Mouse (Mus musculus) heart, embryonic 10.5 days (tissue): ENCODE results near the gene Zfp386. TPM values are rescaled to one million over a fixed set of nuclear protein-coding genes. Genes with fewer than 3 reads are reported as not detected.

Source experiments
- DNase-seq: peaks from one replicate; pipeline ENCODE4 v3.0.0-alpha.2; 2017; ENCODE audit warnings: low spot score
- H3K27ac ChIP-seq: fragments of 300-500 bp; sonication (generic); 2 replicates; pipeline ENCODE4 v1.5.1; 2016; ENCODE audit warnings: mild to moderate bottlenecking
- H3K27me3 ChIP-seq: fragments of 300-500 bp; sonication (generic); 2 replicates; pipeline ENCODE4 v1.6.1; 2016; ENCODE audit warnings: mild to moderate bottlenecking; ENCODE audit not compliant: poor library complexity, insufficient read depth, severe bottlenecking
- H3K36me3 ChIP-seq: fragments of 300-500 bp; sonication (generic); 2 replicates; pipeline ENCODE4 v1.6.1; 2016; ENCODE audit warnings: mild to moderate bottlenecking, moderate library complexity
- H3K4me1 ChIP-seq: fragments of 300-500 bp; sonication (generic); 2 replicates; pipeline ENCODE4 v1.6.1; 2016; ENCODE audit warnings: mild to moderate bottlenecking
- H3K4me3 ChIP-seq: fragments of 300-500 bp; sonication (generic); 2 replicates; pipeline ENCODE4 v1.5.1; 2016; ENCODE audit warnings: mild to moderate bottlenecking, moderate library complexity
- H3K9me3 ChIP-seq: fragments of 300-500 bp; sonication (generic); 2 replicates; pipeline ENCODE4 v1.6.1; 2016; ENCODE audit warnings: mild to moderate bottlenecking, moderate library complexity
- WGBS: fragments of 180-500 bp; shearing (Covaris S2); methylation state at CpG from one replicate; pipeline ENCODE4 v1.1.7; 2016; 5-methylcytosine and 5-hydroxymethylcytosine counted together
- polyA plus RNA-seq: library from polyadenylated mRNA; unstranded; fragments of >200 nt; fragmentation: Nextera tagmentation; extraction: Ambion mirVana; gene quantifications from 2 replicates; pipeline ENCODE4 v1.2.1, GENCODE M21; 2016

Zfp386 gene
- polyA plus RNA-seq, 1 experiment from 2014 or later, result 37.4 TPM

GRCm38 (mm10) chr12:116062194-116062583 is 14.7 kb downstream of the Zfp386 start:
- no peak overlapping the region for H3K4me3 ChIP-seq
- H3K4me1 ChIP-seq, result no peaks in the 10 kb centered on the region
- 85% methylated on average over 2 of the region's 2 CpGs for WGBS
- H3K36me3 ChIP-seq, result peaks cover 48% of the 10 kb centered on the region
- DNase-seq, result no peak
- H3K27me3 ChIP-seq, result no peaks in the 10 kb centered on the region
- H3K27ac ChIP-seq, result no peak overlapping the region
- peaks cover 24% of the 10 kb centered on the region for H3K9me3 ChIP-seq

- no peaks in the 10 kb centered on the region for H3K4me1 ChIP-seq
- H3K27me3 ChIP-seq, result no peaks in the 10 kb centered on the region
- peaks cover 41% of the 10 kb centered on the region for H3K36me3 ChIP-seq
- no peak for DNase-seq
- WGBS, result 85% methylated on average over 4 of the region's 4 CpGs
- H3K9me3 ChIP-seq, result peaks cover 24% of the 10 kb centered on the region
- H3K4me3 ChIP-seq, result no peak overlapping the region
- no peak overlapping the region for H3K27ac ChIP-seq
These were observed 15.5 kb downstream of the Zfp386 start for GRCm38 (mm10) chr12:116063020-116063419.

- Histone ChIP-seq H3K9me3 (no peaks in the 10 kb centered on the region), H3K27me3 (peaks cover 7% of the 10 kb centered on the region), H3K36me3 (no peaks in the 10 kb centered on the region), H3K4me3 (no peak overlapping the region), H3K4me1 (no peaks in the 10 kb centered on the region), H3K27ac (no peak overlapping the region)
- DNase-seq, result no peak
- 23% methylated on average over 3 of the region's 3 CpGs for WGBS
These were observed 23.5 kb downstream of the Zfp386 start for GRCm38 (mm10) chr12:116071023-116071422.

GRCm38 (mm10) chr12:116077074-116077854 is 29.7 kb downstream of the Zfp386 start, which contains the start of gene Vipr2:
Gene Vipr2 (plus strand): TSS chr12:116077726.
- H3K27ac ChIP-seq, result peak within 1 kb of the TSS; percentile 71; the same call in 1 of the 2 replicates
- 6% methylated on average over 33 of the region's 33 CpGs for WGBS
- H3K4me3 ChIP-seq, result peak within 1 kb of the TSS; percentile 65
- peaks cover 9% of the 10 kb centered on the region; the same call in 1 of the 2 replicates for H3K4me1 ChIP-seq
- peak; percentile 74 for DNase-seq
- no peaks in the 10 kb centered on the region for H3K9me3 ChIP-seq
- no peaks in the 10 kb centered on the region for H3K36me3 ChIP-seq
- peaks cover 37% of the 10 kb centered on the region for H3K27me3 ChIP-seq

- DNase-seq, result peak; percentile 78
- Histone ChIP-seq H3K4me1 (peaks cover 9% of the 10 kb centered on the region; the same call in 1 of the 2 replicates), H3K4me3 (peak overlapping the region; percentile 65), H3K9me3 (no peaks in the 10 kb centered on the region), H3K27ac (peak overlapping the region; percentile 71; the same call in 1 of the 2 replicates), H3K27me3 (peaks cover 37% of the 10 kb centered on the region), H3K36me3 (no peaks in the 10 kb centered on the region)
- under 1% methylated on average over 24 of the region's 24 CpGs for WGBS
These were observed 30.4 kb downstream of the Zfp386 start for GRCm38 (mm10) chr12:116077855-116078366.

- Histone ChIP-seq H3K4me1 (no peaks in the 10 kb centered on the region), H3K9me3 (no peaks in the 10 kb centered on the region), H3K4me3 (no peak overlapping the region), H3K27me3 (peaks cover 17% of the 10 kb centered on the region), H3K36me3 (no peaks in the 10 kb centered on the region), H3K27ac (no peak overlapping the region)
- WGBS, result 74% methylated on average over 6 of the region's 6 CpGs
- DNase-seq, result no peak
These were observed 35.6 kb downstream of the Zfp386 start for GRCm38 (mm10) chr12:116083125-116083524.

GRCm38 (mm10) chr12:116084294-116084693 is 36.8 kb downstream of the Zfp386 start:
- no peak overlapping the region for H3K4me3 ChIP-seq
- no peaks in the 10 kb centered on the region for H3K9me3 ChIP-seq
- H3K27me3 ChIP-seq, result peaks cover 8% of the 10 kb centered on the region
- no peak for DNase-seq
- H3K27ac ChIP-seq, result no peak overlapping the region
- WGBS, result 70% methylated on average over 2 of the region's 2 CpGs
- H3K4me1 ChIP-seq, result no peaks in the 10 kb centered on the region
- no peaks in the 10 kb centered on the region for H3K36me3 ChIP-seq

GRCm38 (mm10) chr12:116086951-116087600 is 39.6 kb downstream of the Zfp386 start:
- H3K4me3 ChIP-seq, result no peak overlapping the region
- no peak overlapping the region for H3K27ac ChIP-seq
- DNase-seq, result peak; percentile 66
- no peaks in the 10 kb centered on the region for H3K9me3 ChIP-seq
- no peaks in the 10 kb centered on the region for H3K4me1 ChIP-seq
- 80% methylated on average over 5 of the region's 5 CpGs for WGBS
- H3K27me3 ChIP-seq, result no peaks in the 10 kb centered on the region
- H3K36me3 ChIP-seq, result no peaks in the 10 kb centered on the region

GRCm38 (mm10) chr12:116089836-116090235 is 42.3 kb downstream of the Zfp386 start:
- Histone ChIP-seq H3K27me3 (no peaks in the 10 kb centered on the region), H3K36me3 (no peaks in the 10 kb centered on the region), H3K4me3 (no peak overlapping the region), H3K9me3 (no peaks in the 10 kb centered on the region), H3K4me1 (no peaks in the 10 kb centered on the region), H3K27ac (no peak overlapping the region)
- 79% methylated on average over 3 of the region's 3 CpGs for WGBS
- no peak for DNase-seq

- H3K27me3 ChIP-seq, result no peaks in the 10 kb centered on the region
- H3K9me3 ChIP-seq, result no peaks in the 10 kb centered on the region
- H3K36me3 ChIP-seq, result no peaks in the 10 kb centered on the region
- no peak overlapping the region for H3K4me3 ChIP-seq
- no peak overlapping the region for H3K27ac ChIP-seq
- 72% methylated on average over 14 of the region's 14 CpGs for WGBS
- H3K4me1 ChIP-seq, result no peaks in the 10 kb centered on the region
- peak; percentile 64 for DNase-seq
These were observed 47.4 kb downstream of the Zfp386 start for GRCm38 (mm10) chr12:116094765-116095555.

- no peaks in the 10 kb centered on the region for H3K4me1 ChIP-seq
- peak; percentile 28 for DNase-seq
- H3K36me3 ChIP-seq, result no peaks in the 10 kb centered on the region
- no peaks in the 10 kb centered on the region for H3K9me3 ChIP-seq
- no peaks in the 10 kb centered on the region for H3K27me3 ChIP-seq
- WGBS, result 69% methylated on average over 3 of the region's 3 CpGs
- H3K4me3 ChIP-seq, result no peak overlapping the region
- H3K27ac ChIP-seq, result no peak overlapping the region
These were observed 48.9 kb downstream of the Zfp386 start for GRCm38 (mm10) chr12:116096361-116096904.

- DNase-seq, result peak; percentile 61
- Histone ChIP-seq H3K27me3 (no peaks in the 10 kb centered on the region), H3K36me3 (no peaks in the 10 kb centered on the region), H3K9me3 (no peaks in the 10 kb centered on the region), H3K27ac (no peak overlapping the region), H3K4me1 (no peaks in the 10 kb centered on the region), H3K4me3 (no peak overlapping the region)
- 84% methylated on average over 8 of the region's 8 CpGs for WGBS
These were observed 49.6 kb downstream of the Zfp386 start for GRCm38 (mm10) chr12:116097166-116097565.
